8 mouse cellular contexts compared by ENCODE assay signal in the genomic region with DNA sequence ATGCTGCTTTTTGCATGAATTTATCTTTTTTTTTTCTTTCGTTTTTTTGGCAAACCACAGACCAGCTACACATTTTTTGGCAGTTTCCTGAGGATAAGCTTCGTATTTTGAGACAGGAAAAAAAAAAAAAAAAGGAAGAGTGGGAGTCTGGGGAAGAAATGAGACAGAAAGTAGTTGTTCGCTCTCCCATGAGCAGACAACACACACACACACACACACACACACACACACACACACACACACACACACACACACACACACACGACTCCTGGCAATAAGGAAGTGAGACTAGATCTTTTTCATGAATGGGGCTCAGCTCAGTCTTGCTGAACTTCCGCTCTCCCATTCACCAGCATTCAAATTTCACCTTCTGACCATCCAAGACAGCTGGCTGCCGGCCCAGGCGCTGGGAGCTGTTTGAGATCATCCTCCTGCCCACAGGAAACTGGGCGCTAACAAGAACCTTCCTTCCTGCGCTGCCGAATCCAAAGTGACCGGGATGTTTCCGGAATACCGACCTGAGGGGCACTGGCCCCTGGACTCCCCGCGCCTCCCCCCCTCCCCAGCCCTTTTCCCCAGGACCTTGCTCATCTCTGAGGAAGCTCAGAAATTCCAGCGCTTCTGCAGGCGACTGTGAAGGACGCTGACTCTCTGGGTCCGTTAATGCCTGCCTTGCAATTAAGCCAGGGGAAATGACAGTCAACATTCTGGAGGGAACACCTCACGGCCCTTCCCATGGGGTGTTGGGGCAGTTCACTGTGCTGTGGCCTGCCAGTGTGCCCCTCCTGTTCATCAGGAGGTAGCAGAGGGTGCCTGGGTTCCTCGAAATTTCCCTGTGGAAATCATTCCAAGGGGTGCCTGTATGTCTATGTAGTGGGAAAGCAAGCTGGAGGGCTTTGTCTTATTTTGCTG.
DNase-seq lines count a peak whose midpoint lies in the region; ATAC-seq and TF ChIP-seq lines count a peak whose summit lies in the region.

No protein-coding gene starts in this region.

- TF ChIP-seq EP300 in heart, adult 2 months (IDR thresholded peaks at IDR 0.05; ENCODE audit: insufficient read depth, low read depth, low read length) = peak; percentile 35; the same call in 1 of the 2 replicates

- H3K79me2 ChIP-seq in heart, adult 2 months (replicated peaks; ENCODE audit: control insufficient read depth, insufficient read depth, low read length) = no peaks in the 10 kb centered on the region

- H3K9me3 ChIP-seq in embryonic facial prominence, embryonic 12.5 days = no peaks in the 10 kb centered on the region
- no peaks in the 10 kb centered on the region for H3K9me3 ChIP-seq in limb, embryonic 10.5 days (replicated peaks)
- no peaks in the 10 kb centered on the region for H3K9me3 ChIP-seq in midbrain, embryonic 11.5 days (ENCODE audit: control insufficient read depth, low read length)

- H3K27me3 ChIP-seq in embryonic facial prominence, embryonic 12.5 days = peaks cover 4% of the 10 kb centered on the region; the same call in 1 of the 2 replicates
- H3K27me3 ChIP-seq in heart, adult 2 months (ENCODE audit: control insufficient read depth, insufficient read depth, low read length) = no peaks in the 10 kb centered on the region
- H3K27me3 ChIP-seq in kidney, adult 2 months (replicated peaks; ENCODE audit: control insufficient read depth, insufficient read depth, low read length) = no peaks in the 10 kb centered on the region
- peaks cover 12% of the 10 kb centered on the region; the same call in 1 of the 2 replicates for H3K27me3 ChIP-seq in limb, embryonic 10.5 days (ENCODE audit: low read depth, poor library complexity, severe bottlenecking)
- H3K27me3 ChIP-seq in midbrain, embryonic 11.5 days (ENCODE audit: control insufficient read depth, insufficient read depth, low read length) = no peaks in the 10 kb centered on the region

- TF ChIP-seq CTCF in heart, adult 2 months (IDR thresholded peaks at IDR 0.05) = no peak
- TF ChIP-seq CTCF in kidney, adult 2 months (conservative IDR thresholded peaks at IDR 0.05; ENCODE audit: insufficient read depth, insufficient read length, low read depth, low read length) = no peak

- ATAC-seq in embryonic facial prominence, embryonic 12.5 days (ENCODE audit: insufficient number of reproducible peaks, insufficient read depth, low FRiP score, low TSS enrichment) = no peak
- ATAC-seq in midbrain, embryonic 11.5 days (ENCODE audit: low FRiP score) = no peak

- intact Hi-C loops in heart, adult 2 months (cut with DNase I) = no loop called here

- peak overlapping the region; percentile 14; the same call in 1 of the 2 replicates for H3K4me3 ChIP-seq in embryonic facial prominence, embryonic 12.5 days
- H3K4me3 ChIP-seq in heart, adult 2 months = peak overlapping the region; percentile 30; the same call in 1 of the 2 replicates
- H3K4me3 ChIP-seq in kidney, adult 2 months (ENCODE audit: insufficient read depth, low read depth, low read length) = 0 out of 2 replicates have a peak overlapping the region, but pooled peaks have one; percentile 11
- peak overlapping the region; percentile 39 for H3K4me3 ChIP-seq in limb, embryonic 10.5 days
- peak overlapping the region; percentile 9 for H3K4me3 ChIP-seq in midbrain, embryonic 11.5 days (ENCODE audit: low read depth, low read length)

- DNase-seq in urinary bladder, adult 18-20 months (ENCODE audit: low spot score in 2 of 2) = peak; percentile 23 to 34
- no peak for DNase-seq in urinary bladder, adult 2 months (ENCODE audit: low spot score)
- DNase-seq in heart, adult 2 months = peak; percentile 77 to 87
- peak; percentile 94 for DNase-seq in kidney, adult 2 months
- DNase-seq in limb, embryonic 10.5 days (ENCODE audit: low spot score) = peak; percentile 57
- DNase-seq in midbrain, embryonic 11.5 days (ENCODE audit: low spot score, missing footprints) = peak; percentile 90
- DNase-seq in skeletal muscle tissue, adult 2 months (ENCODE audit: low read depth, low spot score) = peak; percentile 65

- peak overlapping the region; percentile 51 for H3K27ac ChIP-seq in embryonic facial prominence, embryonic 12.5 days
- peak overlapping the region; percentile 28; the same call in 1 of the 2 replicates for H3K27ac ChIP-seq in heart, adult 2 months
- H3K27ac ChIP-seq in kidney, adult 2 months (ENCODE audit: insufficient read depth, low read depth, low read length) = peak overlapping the region; percentile 37; the same call in 1 of the 2 replicates
- H3K27ac ChIP-seq in limb, embryonic 10.5 days = peak overlapping the region; percentile 78
- H3K27ac ChIP-seq in midbrain, embryonic 11.5 days (ENCODE audit: low read depth, low read length) = no peak overlapping the region

- no peak for TF ChIP-seq POLR2A in heart, adult 2 months (IDR thresholded peaks at IDR 0.05; ENCODE audit: insufficient read depth, low read depth, low read length)
- no peak for TF ChIP-seq POLR2A in kidney, adult 2 months (IDR thresholded peaks at IDR 0.05; ENCODE audit: low read depth, low read length)

- peak overlapping the region; percentile 48 for H3K4me2 ChIP-seq in embryonic facial prominence, embryonic 12.5 days (replicated peaks)
- peak overlapping the region; percentile 38 for H3K4me2 ChIP-seq in midbrain, embryonic 11.5 days

- peak overlapping the region; percentile 27; the same call in 1 of the 2 replicates for H3K9ac ChIP-seq in embryonic facial prominence, embryonic 12.5 days
- H3K9ac ChIP-seq in heart, adult 2 months (ENCODE audit: low read depth, low read length) = peak overlapping the region; percentile 35; the same call in 1 of the 2 replicates
- peak overlapping the region; percentile 57 for H3K9ac ChIP-seq in midbrain, embryonic 11.5 days (ENCODE audit: low read length)

- WGBS in embryonic facial prominence, embryonic 12.5 days = 7% methylated on average over 21 of the region's 21 CpGs
- 5% methylated on average over 21 of the region's 21 CpGs for WGBS in heart, adult 2 months
- WGBS in kidney, adult 2 months = 2% methylated on average over 21 of the region's 21 CpGs
- WGBS in limb, embryonic 10.5 days = 10% methylated on average over 21 of the region's 21 CpGs
- 19% methylated on average over 21 of the region's 21 CpGs for WGBS in midbrain, embryonic 11.5 days

- H3K36me3 ChIP-seq in embryonic facial prominence, embryonic 12.5 days = no peaks in the 10 kb centered on the region
- no peaks in the 10 kb centered on the region for H3K36me3 ChIP-seq in heart, adult 2 months (ENCODE audit: control insufficient read depth, insufficient read depth, low read length)
- no peaks in the 10 kb centered on the region for H3K36me3 ChIP-seq in kidney, adult 2 months (ENCODE audit: control insufficient read depth, insufficient read depth, low read length)
- H3K36me3 ChIP-seq in limb, embryonic 10.5 days = no peaks in the 10 kb centered on the region
- H3K36me3 ChIP-seq in midbrain, embryonic 11.5 days (ENCODE audit: control insufficient read depth, insufficient read depth, low read length) = no peaks in the 10 kb centered on the region

- peaks cover 22% of the 10 kb centered on the region for H3K4me1 ChIP-seq in embryonic facial prominence, embryonic 12.5 days
- no peaks in the 10 kb centered on the region; the same call in 1 of the 2 replicates for H3K4me1 ChIP-seq in heart, adult 2 months (ENCODE audit: control insufficient read depth, insufficient read depth, low read length)
- no peaks in the 10 kb centered on the region for H3K4me1 ChIP-seq in kidney, adult 2 months (ENCODE audit: control insufficient read depth, insufficient read depth, low read length)
- peaks cover 46% of the 10 kb centered on the region for H3K4me1 ChIP-seq in limb, embryonic 10.5 days
- H3K4me1 ChIP-seq in midbrain, embryonic 11.5 days (ENCODE audit: control insufficient read depth, insufficient read depth, low read length) = peaks cover 4% of the 10 kb centered on the region; the same call in 1 of the 2 replicates
